Mouse (Mus musculus): ENCODE data around the gene Ipo5. TPM values are rescaled to one million over a fixed set of nuclear protein-coding genes. Genes with fewer than 3 reads are reported as not detected.

The Ipo5 gene
- total and polyA plus RNA-seq, 2 experiments from 2014 or later: 58.1 to 106 TPM

- no peak for TF ChIP-seq CTCF (IDR thresholded peaks at IDR 0.05; ENCODE audit: low read depth)
- ATAC-seq (no peak), DNase-seq (no peak)
- no peak overlapping the region for H3K9ac ChIP-seq
- H3K4me2 ChIP-seq (ENCODE audit: low read depth): no peak overlapping the region
- H3K4me1 ChIP-seq (ENCODE audit: insufficient read depth): no peaks in the 10 kb centered on the region
- no peaks in the 10 kb centered on the region for H3K9me3 ChIP-seq (ENCODE audit: low read length)
- H3K36me3 ChIP-seq (ENCODE audit: insufficient read depth): no peaks in the 10 kb centered on the region
- H3K4me3 ChIP-seq (ENCODE audit: low read depth, low read length): no peak overlapping the region
- WGBS: 93% methylated on average over 7 of the region's 7 CpGs
- H3K27ac ChIP-seq (ENCODE audit: low read depth, low read length): no peak overlapping the region
- no peaks in the 10 kb centered on the region for H3K27me3 ChIP-seq (ENCODE audit: insufficient read depth, low read length)
Measured at GRCm38 (mm10) chr14:120874397-120874796, 36.6 kb upstream of the Ipo5 start.

- DNase-seq: no peak
- WGBS: 79% methylated on average over 9 of the region's 9 CpGs
- ATAC-seq: no peak
- Histone ChIP-seq H3K27ac (ENCODE audit: low read depth, low read length) (no peak overlapping the region), H3K27me3 (ENCODE audit: insufficient read depth, low read length) (no peaks in the 10 kb centered on the region), H3K4me1 (ENCODE audit: insufficient read depth) (no peaks in the 10 kb centered on the region), H3K9me3 (ENCODE audit: low read length) (no peaks in the 10 kb centered on the region), H3K36me3 (ENCODE audit: insufficient read depth) (no peaks in the 10 kb centered on the region), H3K4me2 (ENCODE audit: low read depth) (no peak overlapping the region), H3K9ac (no peak overlapping the region), H3K4me3 (ENCODE audit: low read depth, low read length) (no peak overlapping the region)
- peak; percentile 32 for TF ChIP-seq CTCF (IDR thresholded peaks at IDR 0.05; ENCODE audit: low read depth)
Measured at GRCm38 (mm10) chr14:120875144-120875543, 35.9 kb upstream of the Ipo5 start.

GRCm38 (mm10) chr14:120875811-120876388 is 35.1 kb upstream of the Ipo5 start:
- no peaks in the 10 kb centered on the region for H3K4me1 ChIP-seq (ENCODE audit: insufficient read depth)
- TF ChIP-seq CTCF (IDR thresholded peaks at IDR 0.05; ENCODE audit: low read depth): no peak
- WGBS: 83% methylated on average over 16 of the region's 16 CpGs

GRCm38 (mm10) chr14:120877147-120877546 is 33.9 kb upstream of the Ipo5 start:
- no peak overlapping the region for H3K27ac ChIP-seq (ENCODE audit: low read depth, low read length)
- H3K4me2 ChIP-seq (ENCODE audit: low read depth): no peak overlapping the region
- DNase-seq: no peak
- no peak for ATAC-seq
- H3K36me3 ChIP-seq (ENCODE audit: insufficient read depth): no peaks in the 10 kb centered on the region
- WGBS: 78% methylated on average over 10 of the region's 10 CpGs
- no peak overlapping the region for H3K9ac ChIP-seq
- TF ChIP-seq CTCF (IDR thresholded peaks at IDR 0.05; ENCODE audit: low read depth): no peak
- no peak overlapping the region for H3K4me3 ChIP-seq (ENCODE audit: low read depth, low read length)
- H3K9me3 ChIP-seq (ENCODE audit: low read length): no peaks in the 10 kb centered on the region
- H3K27me3 ChIP-seq (ENCODE audit: insufficient read depth, low read length): no peaks in the 10 kb centered on the region
- H3K4me1 ChIP-seq (ENCODE audit: insufficient read depth): no peaks in the 10 kb centered on the region

More at GRCm38 (mm10) chr14:120875811-120876388, 35.1 kb upstream of the Ipo5 start:
- no peaks in the 10 kb centered on the region for H3K9me3 ChIP-seq (ENCODE audit: low read length)
- no peak overlapping the region for H3K4me3 ChIP-seq (ENCODE audit: low read depth, low read length)
- DNase-seq: no peak
- H3K27ac ChIP-seq (ENCODE audit: low read depth, low read length): no peak overlapping the region
- H3K9ac ChIP-seq: no peak overlapping the region
- no peak for ATAC-seq
- H3K27me3 ChIP-seq (ENCODE audit: insufficient read depth, low read length): no peaks in the 10 kb centered on the region
- no peaks in the 10 kb centered on the region for H3K36me3 ChIP-seq (ENCODE audit: insufficient read depth)
- H3K4me2 ChIP-seq (ENCODE audit: low read depth): no peak overlapping the region

- WGBS: 100% methylated on average over 2 of the region's 2 CpGs
- Histone ChIP-seq H3K4me3 (ENCODE audit: low read depth, low read length) (no peak overlapping the region), H3K9ac (no peak overlapping the region), H3K27me3 (ENCODE audit: insufficient read depth, low read length) (no peaks in the 10 kb centered on the region), H3K9me3 (ENCODE audit: low read length) (no peaks in the 10 kb centered on the region), H3K4me1 (ENCODE audit: insufficient read depth) (no peaks in the 10 kb centered on the region), H3K4me2 (ENCODE audit: low read depth) (no peak overlapping the region), H3K27ac (ENCODE audit: low read depth, low read length) (no peak overlapping the region), H3K36me3 (ENCODE audit: insufficient read depth) (no peaks in the 10 kb centered on the region)
- TF ChIP-seq CTCF (IDR thresholded peaks at IDR 0.05; ENCODE audit: low read depth): no peak
- DNase-seq: no peak
- no peak for ATAC-seq
Measured at GRCm38 (mm10) chr14:120879026-120879425, 32.0 kb upstream of the Ipo5 start.

- Histone ChIP-seq H3K9ac (no peak overlapping the region), H3K27me3 (ENCODE audit: insufficient read depth, low read length) (no peaks in the 10 kb centered on the region), H3K27ac (ENCODE audit: low read depth, low read length) (no peak overlapping the region), H3K4me3 (ENCODE audit: low read depth, low read length) (no peak overlapping the region), H3K9me3 (ENCODE audit: low read length) (no peaks in the 10 kb centered on the region), H3K4me1 (ENCODE audit: insufficient read depth) (no peaks in the 10 kb centered on the region), H3K4me2 (ENCODE audit: low read depth) (no peak overlapping the region), H3K36me3 (ENCODE audit: insufficient read depth) (no peaks in the 10 kb centered on the region)
- DNase-seq: no peak
- TF ChIP-seq CTCF (IDR thresholded peaks at IDR 0.05; ENCODE audit: low read depth): no peak
- 64% methylated on average over 3 of the region's 5 CpGs for WGBS
- no peak for ATAC-seq
Measured at GRCm38 (mm10) chr14:120880601-120881000, 30.4 kb upstream of the Ipo5 start.

- Histone ChIP-seq H3K9ac (no peak overlapping the region), H3K4me2 (ENCODE audit: low read depth) (no peak overlapping the region), H3K4me1 (ENCODE audit: insufficient read depth) (no peaks in the 10 kb centered on the region), H3K27ac (ENCODE audit: low read depth, low read length) (no peak overlapping the region), H3K27me3 (ENCODE audit: insufficient read depth, low read length) (no peaks in the 10 kb centered on the region), H3K36me3 (ENCODE audit: insufficient read depth) (no peaks in the 10 kb centered on the region), H3K4me3 (ENCODE audit: low read depth, low read length) (no peak overlapping the region), H3K9me3 (ENCODE audit: low read length) (no peaks in the 10 kb centered on the region)
- DNase-seq (no peak), ATAC-seq (no peak)
- TF ChIP-seq CTCF (IDR thresholded peaks at IDR 0.05; ENCODE audit: low read depth): no peak
- 83% methylated on average over 9 of the region's 9 CpGs for WGBS
Measured at GRCm38 (mm10) chr14:120881054-120881453, 30.0 kb upstream of the Ipo5 start.
